Mouse (Mus musculus) kidney, postnatal 0 days (tissue): ENCODE results near the gene Syne2. TPM values are rescaled to one million over a fixed set of nuclear protein-coding genes. Genes with fewer than 3 reads are reported as not detected.

ENCODE experiments used
- ATAC-seq: fragments of 200-750 bp; cut with Nextera tagmentation; replicated peaks from 2 replicates; pipeline ENCODE4 v1.8.0; 2017; ENCODE audit warnings: low read depth, moderate number of reproducible peaks, moderate TSS enrichment, moderate library complexity; ENCODE audit not compliant: low FRiP score
- DNase-seq: peaks from one replicate; pipeline ENCODE4 v3.0.0-alpha.2; 2016; ENCODE audit warnings: low spot score
- H3K27ac ChIP-seq: fragments of 300-500 bp; sonication (generic); 2 replicates; pipeline ENCODE4 v1.5.1; 2014; ENCODE audit warnings: mild to moderate bottlenecking
- H3K27me3 ChIP-seq: fragments of 300-500 bp; sonication (generic); 2 replicates; pipeline ENCODE4 v1.6.1; 2014; ENCODE audit warnings: low read length, mixed read lengths; ENCODE audit not compliant: insufficient read depth
- H3K36me3 ChIP-seq: fragments of 300-500 bp; sonication (generic); 2 replicates; pipeline ENCODE4 v1.6.1; 2014; ENCODE audit warnings: low read length, mixed read lengths; ENCODE audit not compliant: insufficient read depth
- H3K4me1 ChIP-seq: fragments of 300-500 bp; sonication (generic); replicated peaks from 2 replicates; pipeline ENCODE4 v1.6.1; 2014; ENCODE audit warnings: antibody characterized with exemption, low read length, mixed read lengths; ENCODE audit not compliant: insufficient read depth
- H3K4me2 ChIP-seq: fragments of 300-500 bp; sonication (generic); 2 replicates; pipeline ENCODE4 v1.6.1; 2014; ENCODE audit warnings: mild to moderate bottlenecking, low read length, moderate library complexity, mixed read lengths
- H3K4me3 ChIP-seq: fragments of 300-500 bp; sonication (generic); replicated peaks from 2 replicates; pipeline ENCODE4 v1.5.1; 2014; ENCODE audit warnings: low read depth, low read length
- H3K9ac ChIP-seq: fragments of 300-500 bp; sonication (generic); 2 replicates; pipeline ENCODE4 v1.6.1; 2014; ENCODE audit warnings: low read depth, low read length
- H3K9me3 ChIP-seq: fragments of 300-500 bp; sonication (generic); replicated peaks from 2 replicates; pipeline ENCODE4 v1.6.1; 2016; ENCODE audit warnings: low read length, inconsistent platforms, mixed read lengths
- CTCF ChIP-seq: IDR thresholded peaks from 2 replicates; pipeline ENCODE4 v1.5.1; 2016; ENCODE audit warnings: antibody characterized with exemption, low read depth, mild to moderate bottlenecking, moderate library complexity
- WGBS: fragments of 180-500 bp; shearing (Covaris S2); extraction: QIAGEN DNeasy Blood & Tissue Kit; methylation state at CpG from one replicate; pipeline ENCODE4 v1.1.7; 2014; 5-methylcytosine and 5-hydroxymethylcytosine counted together
- polyA plus RNA-seq: library from polyadenylated mRNA; unstranded; fragments of >200 nt; fragmentation: Nextera tagmentation; extraction: Ambion mirVana; gene quantifications from 2 replicates; pipeline ENCODE4 v1.2.1, GENCODE M21; 2015

Syne2 gene
- polyA plus RNA-seq, 1 experiment from 2014 or later, result 37.2 TPM

DNA sequence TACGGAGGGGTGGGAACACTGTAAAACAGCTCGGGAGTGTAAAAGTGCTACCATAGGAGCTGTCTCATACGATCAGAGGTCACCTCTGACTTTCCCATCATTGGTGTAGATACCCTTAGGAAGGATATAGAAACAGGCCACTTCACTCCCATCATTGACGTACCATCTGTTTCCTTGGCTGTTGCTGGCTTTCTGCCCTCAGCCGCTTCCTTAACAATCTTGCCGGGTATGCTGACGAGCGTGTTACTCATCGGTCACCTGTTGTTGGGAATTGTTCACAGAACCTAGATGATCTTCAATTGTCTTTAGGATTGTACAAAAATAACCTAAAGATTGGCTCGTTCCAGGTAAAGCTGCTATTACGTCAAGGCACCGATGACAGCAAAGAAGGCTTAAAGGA is 284.7 kb downstream of the Syne2 start:
- no peaks in the 10 kb centered on the region for H3K4me1 ChIP-seq
- WGBS, result 91% methylated on average over 12 of the region's 12 CpGs
- ATAC-seq (no peak), DNase-seq (no peak)
- no peak overlapping the region for H3K27ac ChIP-seq
- no peaks in the 10 kb centered on the region for H3K27me3 ChIP-seq
- no peak for TF ChIP-seq CTCF
- peaks cover 62% of the 10 kb centered on the region for H3K36me3 ChIP-seq
- H3K9me3 ChIP-seq, result no peaks in the 10 kb centered on the region
- no peak overlapping the region for H3K4me3 ChIP-seq
- H3K4me2 ChIP-seq, result no peak overlapping the region
- no peak overlapping the region for H3K9ac ChIP-seq

DNA sequence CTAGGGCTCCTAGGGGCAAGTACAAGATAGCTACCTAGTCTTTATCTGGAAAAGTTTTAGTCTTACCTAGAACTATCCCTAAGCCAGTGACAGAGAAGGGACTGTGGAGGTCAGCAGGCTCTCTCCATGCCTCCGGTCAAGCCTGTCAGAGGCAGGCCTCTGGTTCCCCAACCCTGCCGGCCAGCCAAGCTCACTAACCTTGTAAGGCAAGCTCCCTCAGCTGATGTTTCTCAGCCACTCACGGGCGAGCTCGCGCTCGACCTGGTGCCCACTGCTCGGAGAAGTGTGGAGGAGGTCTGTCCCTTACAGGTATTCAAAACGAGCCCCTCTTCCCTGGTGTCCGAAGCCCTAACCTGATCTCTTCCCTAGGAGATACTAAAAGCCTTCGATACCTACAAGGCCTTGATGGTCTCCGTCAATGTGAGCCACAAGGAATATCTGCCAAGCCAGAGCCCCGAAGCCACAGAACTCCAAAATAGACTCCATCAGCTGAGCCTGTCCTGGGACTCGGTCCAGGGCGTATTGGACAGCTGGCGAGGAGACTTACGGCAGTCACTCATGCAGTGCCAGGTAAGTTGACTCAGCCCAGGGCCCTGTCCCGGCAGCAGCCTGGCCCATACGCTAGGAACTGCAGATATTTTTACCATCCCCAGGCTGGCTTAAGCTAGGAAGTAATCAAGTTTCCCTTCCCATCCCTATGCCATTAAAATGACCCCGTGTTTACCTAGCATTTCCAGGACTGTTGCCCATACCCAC is 286.8 kb downstream of the Syne2 start:
- ATAC-seq (no peak), DNase-seq (no peak)
- peaks cover 60% of the 10 kb centered on the region; the same call in 1 of the 2 replicates for H3K36me3 ChIP-seq
- 77% methylated on average over 20 of the region's 20 CpGs for whole genome bisulfite sequencing
- H3K27me3 ChIP-seq, result no peaks in the 10 kb centered on the region
- H3K27ac ChIP-seq, result no peak overlapping the region
- no peaks in the 10 kb centered on the region for H3K9me3 ChIP-seq
- no peak overlapping the region for H3K4me3 ChIP-seq
- H3K9ac ChIP-seq, result no peak overlapping the region
- TF ChIP-seq CTCF, result no peak
- no peak overlapping the region for H3K4me2 ChIP-seq
- no peaks in the 10 kb centered on the region for H3K4me1 ChIP-seq

GRCm38 (mm10) chr12:76109646-76110405 is 291.9 kb downstream of the Syne2 start:
- no peak overlapping the region for H3K9ac ChIP-seq
- no peaks in the 10 kb centered on the region for H3K4me1 ChIP-seq
- no peak for ATAC-seq
- no peak overlapping the region for H3K4me3 ChIP-seq
- no peak for DNase-seq
- TF ChIP-seq CTCF, result no peak
- H3K36me3 ChIP-seq, result peaks cover 39% of the 10 kb centered on the region; the same call in 1 of the 2 replicates
- WGBS, result 93% methylated on average over 15 of the region's 15 CpGs
- H3K27me3 ChIP-seq, result no peaks in the 10 kb centered on the region
- H3K9me3 ChIP-seq, result no peaks in the 10 kb centered on the region
- no peak overlapping the region for H3K4me2 ChIP-seq
- no peak overlapping the region for H3K27ac ChIP-seq

- Histone ChIP-seq H3K4me1 (no peaks in the 10 kb centered on the region), H3K9me3 (no peaks in the 10 kb centered on the region), H3K4me2 (no peak overlapping the region), H3K36me3 (peaks cover 32% of the 10 kb centered on the region; the same call in 1 of the 2 replicates), H3K27ac (no peak overlapping the region), H3K27me3 (no peaks in the 10 kb centered on the region), H3K4me3 (no peak overlapping the region), H3K9ac (no peak overlapping the region)
- WGBS, result 80% methylated on average over 3 of the region's 3 CpGs
- ATAC-seq (no peak), DNase-seq (no peak)
- no peak for TF ChIP-seq CTCF
Measured at GRCm38 (mm10) chr12:76111046-76111445, 293.1 kb downstream of the Syne2 start.

DNA sequence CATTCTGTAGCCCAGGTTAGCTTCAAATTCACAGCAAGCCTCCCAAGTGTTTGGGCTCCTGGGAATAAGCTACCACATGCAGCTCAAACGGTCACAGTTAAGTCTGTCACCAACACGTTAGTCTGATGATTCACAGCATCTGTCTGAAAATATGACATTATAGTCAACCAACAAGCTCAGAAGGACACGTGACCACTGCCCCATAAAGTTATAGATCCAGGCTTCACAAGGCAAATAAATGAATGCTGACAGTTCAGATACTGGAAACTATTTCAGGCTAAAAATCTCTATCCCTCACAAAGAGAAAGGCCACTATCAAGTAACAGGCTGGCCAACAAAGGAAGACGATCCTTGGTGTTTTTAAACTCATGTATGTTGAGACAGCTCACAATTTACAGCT is 298.6 kb downstream of the Syne2 start:
- ATAC-seq, result no peak

DNA sequence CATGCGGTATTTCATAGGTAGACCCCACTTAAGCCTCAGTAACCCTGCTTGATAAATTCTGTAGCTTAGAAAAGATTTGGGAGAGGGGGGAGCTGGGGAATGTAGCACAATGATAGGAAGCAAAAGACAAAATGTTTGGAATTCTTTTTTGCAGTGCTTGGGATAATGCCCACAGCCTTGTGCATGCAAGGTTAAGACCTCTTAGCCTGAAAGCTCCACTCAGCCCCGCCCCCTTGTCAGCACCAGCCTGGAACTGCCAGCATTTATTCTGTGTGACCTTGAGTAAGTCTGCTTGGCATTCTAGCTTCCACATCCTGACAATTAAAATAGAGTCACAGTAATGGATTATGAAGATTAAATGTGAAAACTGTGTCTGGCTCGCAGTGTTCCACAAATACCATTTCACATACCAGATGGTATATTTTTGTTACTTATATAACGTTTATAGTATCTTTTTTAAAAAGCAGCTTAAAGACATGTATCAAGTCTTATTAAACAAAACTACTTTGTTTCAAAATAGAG is 299.8 kb downstream of the Syne2 start:
- TF ChIP-seq CTCF, result no peak
- H3K36me3 ChIP-seq, result no peaks in the 10 kb centered on the region
- no peaks in the 10 kb centered on the region for H3K4me1 ChIP-seq
- H3K4me3 ChIP-seq, result no peak overlapping the region
- H3K9me3 ChIP-seq, result no peaks in the 10 kb centered on the region
- no peak overlapping the region for H3K4me2 ChIP-seq
- peak; percentile 19 for DNase-seq
- no peak overlapping the region for H3K27ac ChIP-seq
- H3K9ac ChIP-seq, result no peak overlapping the region
- no peaks in the 10 kb centered on the region for H3K27me3 ChIP-seq
- 74% methylated on average over 4 of the region's 4 CpGs for WGBS
- no peak for ATAC-seq

More for the DNA sequence above, 298.6 kb downstream of the Syne2 start:
- no peaks in the 10 kb centered on the region for H3K4me1 ChIP-seq
- no peaks in the 10 kb centered on the region for H3K36me3 ChIP-seq
- no peak overlapping the region for H3K27ac ChIP-seq
- H3K9ac ChIP-seq, result no peak overlapping the region
- TF ChIP-seq CTCF, result no peak
- no peak overlapping the region for H3K4me2 ChIP-seq
- no peaks in the 10 kb centered on the region for H3K9me3 ChIP-seq
- H3K4me3 ChIP-seq, result no peak overlapping the region
- DNase-seq, result no peak
- no peaks in the 10 kb centered on the region for H3K27me3 ChIP-seq
- 51% methylated on average over 4 of the region's 4 CpGs for WGBS
